Mouse (Mus musculus) lung, postnatal 10 days (tissue): ENCODE measurements around the gene Jarid2.
A peak's percentile ranks its signal among the peaks of the same experiment; 100 is the strongest.

Experiments
- DNase-seq: peaks from one replicate; pipeline ENCODE4 v3.0.0; 2021

Jarid2 gene

DNA sequence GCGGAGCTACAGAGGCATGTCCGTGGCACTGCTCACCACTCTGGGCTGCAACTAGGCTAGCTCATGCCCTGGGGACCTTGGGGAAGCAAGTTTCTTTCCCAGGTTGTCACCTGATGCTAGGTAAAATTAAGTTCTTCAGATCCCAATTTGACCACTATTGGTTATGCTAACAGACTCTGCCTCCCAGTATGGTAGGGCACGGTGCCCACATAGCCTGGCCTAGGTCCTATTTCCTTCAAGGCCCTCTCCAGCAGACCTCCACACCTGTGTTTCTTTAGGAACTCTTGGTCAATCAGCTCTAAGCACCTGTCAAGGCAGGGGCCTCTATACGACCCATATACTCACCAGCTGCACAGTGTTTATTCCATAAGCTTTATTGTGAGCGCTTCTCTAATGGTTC, 192.4 kb downstream of the Jarid2 start:
- DNase-seq, result no peak

DNA sequence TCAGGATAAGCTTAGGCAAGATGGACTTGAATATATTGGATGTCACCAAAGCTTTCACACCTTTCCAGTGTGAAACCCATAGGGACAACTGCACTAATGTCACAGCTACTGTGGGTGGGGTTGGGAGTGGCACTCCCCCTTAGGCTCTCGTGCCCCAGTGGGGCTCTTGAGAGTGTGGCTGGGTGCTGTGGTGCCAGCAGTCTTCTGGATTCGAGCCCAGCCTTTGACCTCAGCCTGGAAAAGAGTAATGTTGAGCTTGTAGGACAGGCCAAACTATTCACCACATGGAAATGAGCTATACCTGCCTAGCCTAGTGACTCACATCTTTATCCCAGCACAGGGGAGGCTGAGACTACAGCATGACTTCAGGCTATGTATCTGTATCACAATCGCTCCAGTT, 194.8 kb downstream of the Jarid2 start:
- DNase-seq, result no peak

DNA sequence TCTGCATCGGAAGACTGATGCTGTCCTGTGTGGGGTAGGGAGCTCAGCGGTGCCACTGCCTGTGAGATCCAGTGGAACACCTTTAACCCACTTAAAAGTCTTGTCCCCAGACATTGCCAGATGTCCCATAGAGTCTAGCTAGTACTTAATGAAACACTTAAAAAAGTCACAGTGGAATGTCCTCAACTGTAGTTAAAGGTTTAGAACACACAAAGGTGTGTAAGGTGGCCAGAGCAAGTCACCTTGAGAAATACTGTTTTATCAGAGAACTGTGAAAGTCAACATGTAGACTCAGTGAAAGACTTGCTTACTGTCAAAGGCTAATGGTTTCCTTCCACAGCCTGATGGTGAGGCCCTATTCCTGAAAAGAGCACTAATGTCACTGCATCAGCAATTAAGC, 195.9 kb downstream of the Jarid2 start:
- no peak for DNase-seq

DNA sequence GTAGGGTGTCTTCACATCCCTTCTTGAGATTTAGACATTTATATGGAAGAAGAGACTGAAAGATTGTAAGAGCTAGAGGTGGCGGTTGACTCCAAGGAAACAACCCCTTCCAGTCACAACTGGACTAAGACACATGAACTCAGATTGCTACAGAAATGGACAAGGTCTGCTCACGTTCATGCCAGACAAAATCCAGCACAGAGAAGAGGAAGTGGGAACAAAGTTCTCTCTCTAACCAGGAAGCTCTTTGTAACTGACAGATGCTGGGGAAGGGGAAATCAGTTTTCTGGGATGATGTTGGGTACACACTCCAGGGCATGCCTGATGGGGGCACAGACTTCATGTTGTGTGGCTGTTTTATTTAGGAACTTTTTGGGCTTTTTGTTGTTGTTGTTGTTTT, 197.0 kb downstream of the Jarid2 start:
- DNase-seq, result no peak

DNA sequence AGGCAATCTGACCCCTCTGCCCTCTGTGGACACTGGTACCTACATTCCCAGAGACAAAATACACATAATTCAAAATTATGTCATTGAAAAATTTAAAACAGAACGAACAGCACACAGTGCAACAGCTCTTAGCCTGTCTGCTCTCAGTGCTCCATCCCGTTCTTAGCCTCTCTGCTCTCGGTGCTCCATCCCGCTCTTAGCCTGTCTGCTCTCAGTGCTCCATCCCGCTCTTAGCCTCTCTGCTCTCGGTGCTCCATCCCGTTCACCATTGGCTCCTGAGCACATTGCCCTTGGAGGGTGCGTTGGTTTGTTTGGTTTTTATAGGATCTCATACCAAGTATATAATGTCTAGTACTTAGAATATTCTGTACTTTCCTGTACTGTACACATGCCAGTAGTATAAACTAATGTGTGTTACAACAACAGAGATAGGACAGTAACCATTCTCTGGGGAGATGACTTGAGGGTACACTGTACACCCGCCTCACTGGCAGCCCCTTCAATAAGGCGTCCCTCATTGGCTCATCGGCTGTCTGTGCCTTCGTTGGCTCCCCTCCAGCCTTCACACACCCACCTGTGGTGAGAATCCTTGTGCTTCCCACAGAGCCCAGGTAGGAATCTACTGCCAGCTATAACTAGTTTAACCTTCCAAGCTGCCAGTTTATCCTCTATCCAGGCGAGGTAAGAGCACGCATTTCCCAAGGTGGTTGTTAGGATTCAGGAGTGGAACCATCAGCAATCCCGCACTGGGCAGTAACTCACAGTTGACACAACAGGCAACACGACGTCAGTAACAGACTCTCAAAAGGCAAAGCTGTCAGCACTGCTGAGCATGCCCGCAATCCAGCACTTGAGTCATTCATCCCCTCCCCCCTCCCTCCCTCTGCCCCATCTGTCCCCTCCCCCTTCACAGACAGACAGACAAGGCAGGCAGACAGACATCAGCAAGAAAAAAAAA, 203.3 kb downstream of the Jarid2 start:
- no peak for DNase-seq

DNA sequence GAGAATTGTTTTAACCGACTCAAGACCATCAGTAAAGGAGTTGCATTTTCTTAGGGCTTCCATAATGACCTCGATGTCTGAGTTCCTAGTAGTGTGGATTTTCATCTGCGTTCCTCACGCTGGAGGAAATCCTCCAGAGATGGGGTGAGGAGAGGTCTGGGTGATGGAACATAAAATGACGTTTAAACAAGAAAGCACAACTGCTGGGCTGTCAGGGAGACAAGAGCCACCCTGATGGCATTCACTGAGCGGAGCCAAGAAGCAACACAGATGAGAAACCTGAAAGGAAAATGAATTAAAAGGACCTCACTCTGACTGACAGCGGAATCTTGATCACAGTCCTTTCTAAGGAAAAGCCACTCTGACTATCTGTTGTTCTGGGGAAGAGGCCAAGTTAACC, 204.3 kb downstream of the Jarid2 start:
- no peak for DNase-seq

DNA sequence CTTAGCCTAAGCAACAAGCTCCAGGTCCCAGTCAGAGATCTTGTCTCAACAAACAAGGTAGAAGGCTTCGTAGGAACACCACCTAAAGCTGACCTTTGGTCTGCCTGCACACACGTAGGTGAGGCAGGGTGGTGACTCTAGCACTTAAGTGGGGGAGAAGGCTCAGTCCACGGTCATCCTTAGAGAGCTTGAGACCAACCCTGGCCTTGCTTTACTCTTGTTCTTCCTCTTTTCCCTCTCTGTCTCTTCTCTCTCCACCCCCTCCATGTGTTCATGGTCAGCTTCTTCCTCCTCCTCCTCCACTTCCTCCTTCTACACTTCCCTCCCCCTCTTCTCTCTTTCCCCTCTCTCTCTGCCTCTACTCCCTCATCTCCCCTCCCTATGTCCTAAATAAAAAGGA, 208.4 kb downstream of the Jarid2 start:
- DNase-seq, result no peak

DNA sequence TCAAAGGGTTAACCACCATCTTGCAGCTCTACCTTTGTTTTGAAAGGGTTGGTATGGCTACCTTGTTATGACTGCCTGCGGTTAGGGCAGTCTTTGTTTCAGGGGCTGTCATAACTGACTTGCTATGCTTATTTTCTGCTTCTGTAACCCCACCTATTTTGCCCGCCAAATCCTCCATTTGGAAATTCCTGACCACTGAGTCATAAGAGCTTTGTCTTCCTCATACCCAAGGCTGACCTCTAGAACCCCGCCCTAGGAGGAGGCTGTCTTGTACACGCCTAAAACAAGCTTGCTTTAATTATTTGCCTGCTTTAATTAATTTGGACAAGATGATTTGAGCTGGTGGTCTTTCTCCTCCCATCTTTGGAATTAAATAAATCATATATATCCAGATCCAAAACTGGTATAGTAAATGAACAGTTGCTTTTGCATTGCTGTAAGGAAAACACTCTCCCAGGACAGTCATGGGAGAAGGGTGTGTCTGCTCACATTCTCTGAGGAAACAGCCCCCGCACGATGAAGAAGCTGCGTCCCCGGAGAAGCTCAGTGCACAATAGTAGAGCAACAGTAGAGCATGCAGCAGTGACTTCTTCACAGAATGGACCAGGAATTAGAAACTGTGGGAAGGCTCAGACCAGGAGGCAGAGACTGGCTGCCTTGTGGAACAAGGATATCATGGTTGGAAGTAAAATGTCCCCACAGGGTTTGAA, 210.2 kb downstream of the Jarid2 start:
- DNase-seq, result peak; percentile 32

DNA sequence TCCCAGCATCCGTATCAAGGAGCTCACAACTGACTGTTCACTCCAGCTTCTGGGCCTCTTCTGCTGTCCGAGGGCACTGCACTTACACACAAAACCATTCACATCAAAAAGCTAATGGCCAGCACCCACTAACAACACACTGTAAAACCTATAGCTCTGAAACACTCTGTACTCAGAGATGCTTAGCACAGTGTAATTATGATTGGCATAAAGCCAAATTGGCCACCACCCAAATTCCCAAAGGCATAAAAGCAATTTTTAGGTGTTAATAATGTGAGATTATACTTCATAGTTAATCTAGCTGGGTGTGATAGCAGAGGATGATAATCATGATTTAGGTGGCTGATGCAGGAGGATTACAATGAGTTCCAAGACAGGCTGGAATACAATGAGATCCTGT, 214.3 kb downstream of the Jarid2 start:
- DNase-seq, result no peak

DNA sequence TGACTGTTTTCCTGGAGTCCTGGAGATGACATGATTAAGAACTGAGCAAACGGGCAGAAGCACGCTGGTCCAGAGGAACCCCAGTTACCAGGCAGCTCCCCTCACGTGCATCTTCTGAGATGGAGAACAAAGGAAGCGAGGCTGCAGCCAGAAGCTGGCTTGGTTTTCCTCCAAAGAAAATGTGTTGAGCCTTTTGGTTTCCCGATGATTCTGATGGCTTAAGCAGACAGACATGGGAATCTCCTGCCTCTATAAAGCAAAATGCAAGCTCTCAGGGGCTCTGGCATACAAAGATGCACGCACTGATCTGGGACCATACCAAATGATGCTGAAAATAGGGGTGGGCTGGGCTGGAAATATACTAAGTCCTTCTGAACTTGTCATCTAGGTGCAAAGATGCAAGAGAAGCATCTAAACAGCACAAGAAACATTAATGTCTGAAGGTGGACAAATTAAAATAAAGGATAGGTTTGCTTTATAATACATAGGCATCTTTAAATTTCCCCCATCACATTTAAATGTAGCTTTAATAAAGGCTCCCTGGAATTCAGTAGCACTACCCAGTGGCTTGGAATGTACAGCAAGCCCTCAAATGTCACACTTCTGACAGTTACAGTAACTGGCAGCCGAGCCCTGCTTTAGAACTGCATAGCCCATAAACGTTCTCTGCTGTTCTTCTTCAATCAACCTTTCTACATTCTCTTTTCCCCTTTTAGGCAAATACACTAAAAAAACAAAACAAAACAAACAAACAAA, 217.8 kb downstream of the Jarid2 start:
- DNase-seq, result no peak

DNA sequence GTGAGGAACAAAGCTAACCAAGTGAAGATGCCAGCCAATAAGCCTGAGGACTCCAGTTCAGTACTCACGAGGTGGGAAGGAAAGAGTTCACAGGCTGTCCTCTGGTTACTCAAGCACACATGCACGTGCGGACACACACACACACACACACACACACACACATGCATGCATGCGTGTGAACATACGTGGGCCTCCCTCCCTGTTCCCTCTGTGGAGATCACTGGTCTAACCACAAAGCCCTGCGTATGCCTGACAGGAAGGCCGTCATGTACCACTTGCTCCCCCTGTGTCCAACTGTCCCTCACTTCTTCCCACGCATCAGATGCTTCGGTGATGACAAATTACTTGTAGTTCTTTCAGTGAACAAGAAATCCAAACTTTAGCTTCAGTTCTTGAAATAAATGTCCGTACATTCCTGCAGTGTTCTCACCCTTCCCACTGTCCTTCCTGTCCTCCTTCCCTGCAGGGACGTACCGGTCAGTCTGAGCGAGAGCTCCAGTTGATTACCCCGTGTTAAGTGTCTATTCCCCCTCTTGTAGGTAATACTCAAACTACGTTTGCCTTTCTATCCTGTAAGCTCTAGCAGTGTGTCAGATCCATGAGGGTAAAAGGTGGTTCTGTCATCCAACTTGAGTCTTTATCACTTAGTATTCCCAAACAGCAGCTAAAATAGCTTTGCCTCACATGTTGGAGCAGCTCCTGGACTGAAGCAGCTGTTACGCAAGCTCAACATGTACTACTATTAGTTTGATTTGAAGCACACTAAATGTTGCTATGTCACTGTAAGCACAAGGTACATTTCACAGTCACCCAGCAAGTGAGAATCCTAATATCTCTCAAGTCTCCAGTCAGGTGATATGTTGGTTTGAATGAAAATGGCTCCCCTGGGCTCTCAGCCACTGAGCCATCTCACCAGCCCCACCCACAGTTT, 219.3 kb downstream of the Jarid2 start:
- DNase-seq, result no peak

DNA sequence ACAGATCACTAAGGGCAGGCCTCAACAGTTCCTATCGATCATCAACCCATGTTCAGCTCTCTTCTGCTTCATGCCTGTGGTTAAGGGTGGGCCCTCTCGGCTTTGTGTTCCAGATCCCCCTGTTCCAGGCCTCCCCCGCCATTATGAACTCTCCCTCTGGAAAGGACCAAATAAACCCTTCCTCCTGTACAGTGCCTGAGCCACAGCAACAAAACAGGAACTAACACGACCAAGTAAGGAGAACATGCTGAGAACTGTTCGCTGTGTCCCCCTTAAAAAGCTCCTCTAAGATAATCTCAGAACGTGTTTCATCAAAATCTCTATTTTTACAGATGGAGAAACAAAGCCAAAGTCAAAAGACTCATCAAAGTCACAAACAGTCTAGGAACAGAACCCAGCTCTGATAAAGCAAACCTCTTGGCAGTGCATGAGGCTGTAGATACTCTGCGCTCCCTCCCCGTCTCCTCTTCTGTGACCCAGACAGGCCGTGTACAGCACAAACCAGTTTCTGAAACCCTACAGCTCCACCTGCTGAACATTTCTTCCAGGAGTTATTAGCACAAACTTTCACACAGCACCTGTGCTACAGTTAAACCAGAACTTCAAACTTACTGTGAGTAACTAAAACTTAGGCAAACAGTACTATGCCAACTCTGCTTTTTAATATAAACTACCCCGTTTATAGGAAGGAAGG, 223.3 kb downstream of the Jarid2 start:
- DNase-seq, result peak; percentile 40

DNA sequence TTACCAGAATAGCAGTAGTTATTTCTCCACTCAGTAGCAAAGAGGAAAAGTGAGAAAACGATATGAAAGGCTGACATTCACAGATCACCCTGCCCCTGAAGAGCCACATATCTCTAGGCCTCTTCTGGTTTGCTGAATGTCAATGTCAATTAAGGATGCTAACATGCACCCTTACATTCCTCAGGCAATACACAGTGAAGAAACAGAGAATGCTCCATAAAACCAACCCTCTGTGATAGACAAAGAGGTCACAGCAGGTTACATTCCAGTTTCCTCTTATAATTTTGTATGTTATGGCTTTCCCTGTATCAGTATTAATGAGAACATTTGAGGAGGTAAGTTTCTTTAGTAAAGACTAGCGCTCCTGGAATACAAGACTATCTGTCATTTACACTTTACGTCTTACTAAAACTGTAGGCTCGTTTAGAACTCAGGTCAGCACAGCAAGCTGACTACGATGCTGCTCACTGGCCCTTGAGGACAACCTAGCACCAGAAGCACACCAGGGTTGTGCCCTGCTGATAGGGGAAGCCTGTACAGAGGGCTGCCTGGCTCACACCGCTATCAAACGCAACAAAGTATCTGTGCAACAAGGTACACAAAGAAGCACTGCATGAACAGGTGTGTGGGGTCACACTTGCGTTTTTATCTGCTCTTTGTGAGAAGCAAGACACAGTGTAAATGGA, 224.4 kb downstream of the Jarid2 start:
- DNase-seq, result no peak

DNA sequence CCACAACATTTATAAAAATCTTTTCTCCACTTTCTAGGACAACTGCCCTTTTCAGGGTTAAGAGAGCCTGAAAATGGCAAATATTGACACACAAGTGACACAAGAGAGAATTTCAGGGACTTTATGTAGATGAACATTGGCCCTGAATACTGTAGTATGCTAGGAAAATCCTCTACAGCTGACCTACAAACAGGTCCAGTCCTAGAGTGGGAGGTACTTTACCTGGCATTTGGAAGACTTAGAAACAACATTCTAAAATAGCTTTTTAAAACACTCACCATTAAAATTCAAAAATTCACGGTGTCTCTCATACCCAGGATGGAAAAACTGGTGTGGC, 224.9 kb downstream of the Jarid2 start:
- DNase-seq, result no peak

DNA sequence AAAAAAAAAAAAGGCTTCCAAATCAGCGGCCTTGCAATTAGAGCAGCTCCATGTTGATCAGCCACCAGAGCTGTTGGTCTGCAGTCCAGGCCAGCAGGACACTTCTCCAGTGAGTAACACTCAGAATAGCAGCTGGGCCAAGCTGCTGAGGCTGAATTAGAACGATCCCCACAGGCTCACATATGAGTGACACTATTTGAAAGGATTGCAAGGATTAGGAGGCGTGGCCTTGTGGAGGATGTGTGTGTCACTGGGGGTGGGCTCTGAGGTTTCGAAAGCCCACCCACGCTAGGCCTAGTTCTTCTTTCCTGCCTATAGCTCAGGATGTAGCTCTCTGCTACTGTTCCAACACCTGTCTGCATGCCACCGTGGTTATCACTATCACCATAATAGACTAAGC, 226.5 kb downstream of the Jarid2 start:
- DNase-seq, result no peak

DNA sequence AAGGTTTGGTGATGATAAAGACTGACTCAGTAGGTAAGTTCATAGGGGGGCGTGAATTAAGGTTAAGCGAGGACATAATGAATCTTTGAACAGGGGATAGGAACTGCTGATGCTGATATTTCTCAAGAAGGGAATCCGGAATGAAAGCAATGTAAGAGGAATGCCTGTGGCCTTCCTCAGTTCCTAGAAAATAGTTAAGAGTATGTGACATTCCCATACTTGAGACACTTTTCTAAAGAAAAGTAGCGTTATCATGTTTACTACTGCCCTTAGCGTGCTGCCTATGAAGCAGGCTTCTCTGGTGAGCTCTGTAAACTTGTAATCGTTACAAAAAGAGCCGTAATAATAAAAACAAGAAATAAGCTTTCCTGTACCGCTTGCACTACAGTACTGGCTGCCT, 227.8 kb downstream of the Jarid2 start:
- DNase-seq, result no peak

DNA sequence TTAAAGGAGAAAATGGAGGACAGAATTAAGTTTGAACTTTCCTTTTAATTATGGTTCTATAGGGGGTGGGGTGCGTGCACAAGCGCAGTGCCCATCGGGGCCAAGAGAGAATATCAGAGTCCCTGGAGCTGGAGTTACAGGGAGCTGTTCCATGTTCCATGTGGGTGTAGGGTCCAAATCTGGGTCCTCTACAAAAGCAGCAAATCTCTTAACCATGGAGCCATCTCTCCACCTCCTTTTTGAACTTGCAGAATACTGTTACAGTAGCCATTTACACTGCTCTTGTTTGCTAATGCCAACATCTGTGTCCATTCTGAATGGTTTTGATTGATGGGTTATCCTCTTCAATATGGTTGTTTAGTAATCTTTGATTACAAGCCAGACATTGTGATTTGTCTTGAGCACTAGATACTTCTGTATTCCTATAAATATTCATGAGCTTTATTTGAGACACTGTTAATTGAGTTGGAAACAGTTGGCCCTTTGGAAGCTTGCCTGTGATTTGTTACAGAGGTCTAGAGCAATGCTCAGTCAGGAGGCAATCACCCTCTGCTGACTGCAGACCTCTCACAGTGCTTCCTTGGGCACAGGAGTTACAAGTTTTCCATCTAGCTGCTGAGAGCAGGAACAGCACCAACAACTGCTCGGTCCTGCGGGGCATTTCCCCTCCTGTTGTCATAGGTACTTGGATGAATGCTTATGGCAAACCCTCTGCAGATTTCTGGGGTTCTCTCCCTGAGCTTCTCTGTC, 231.4 kb downstream of the Jarid2 start:
- DNase-seq, result no peak
